Mouse (Mus musculus) ES-CJ7 (cell line): Measurements from ENCODE around the gene Cd47.

Experiments
- DNase-seq: peaks from one replicate; pipeline ENCODE4 v3.0.0; 2011; ENCODE audit warnings: low read depth, low spot score

Cd47 gene

GRCm38 (mm10) chr16:49868278-49868677, 67.9 kb downstream of the Cd47 start:
- DNase-seq = no peak

DNA sequence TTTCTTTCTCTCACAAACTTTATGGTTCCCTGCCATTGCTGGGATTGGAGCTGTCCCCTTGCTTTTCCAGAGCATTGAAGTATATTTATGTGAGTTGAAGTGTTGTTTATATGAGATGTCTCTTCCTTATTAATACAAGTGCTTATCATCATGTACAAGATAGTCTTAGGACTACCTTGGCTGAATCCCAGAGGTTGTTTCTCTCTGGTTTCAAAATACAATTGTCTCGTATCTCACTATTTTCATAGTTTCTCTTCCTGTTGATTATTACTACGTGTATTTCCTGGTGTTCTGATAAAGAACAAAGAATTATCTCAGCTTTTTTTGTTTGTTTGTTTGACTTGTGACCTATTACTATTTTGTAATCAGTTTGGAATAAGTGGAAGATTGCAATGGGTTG, 73.6 kb downstream of the Cd47 start:
- DNase-seq = no peak

DNA sequence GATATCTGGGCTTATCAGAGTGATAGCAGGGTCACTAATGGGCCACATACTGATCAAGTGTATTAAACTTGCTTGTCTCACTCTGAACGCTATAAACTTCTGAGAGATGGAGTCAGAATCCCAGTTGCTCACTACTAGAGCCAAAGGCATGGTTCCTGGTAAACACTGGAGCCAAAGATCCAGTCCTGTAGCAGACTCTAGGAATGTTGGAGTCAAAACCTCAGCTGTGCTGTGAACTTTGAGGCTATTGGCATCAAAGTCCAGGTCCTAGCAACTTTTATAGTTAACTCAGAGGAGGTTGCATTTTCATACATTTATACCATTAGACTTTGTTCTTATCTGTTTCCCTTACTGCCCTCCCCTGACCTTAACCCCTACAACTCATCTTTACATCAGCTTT, 74.2 kb downstream of the Cd47 start:
- DNase-seq = no peak

DNA sequence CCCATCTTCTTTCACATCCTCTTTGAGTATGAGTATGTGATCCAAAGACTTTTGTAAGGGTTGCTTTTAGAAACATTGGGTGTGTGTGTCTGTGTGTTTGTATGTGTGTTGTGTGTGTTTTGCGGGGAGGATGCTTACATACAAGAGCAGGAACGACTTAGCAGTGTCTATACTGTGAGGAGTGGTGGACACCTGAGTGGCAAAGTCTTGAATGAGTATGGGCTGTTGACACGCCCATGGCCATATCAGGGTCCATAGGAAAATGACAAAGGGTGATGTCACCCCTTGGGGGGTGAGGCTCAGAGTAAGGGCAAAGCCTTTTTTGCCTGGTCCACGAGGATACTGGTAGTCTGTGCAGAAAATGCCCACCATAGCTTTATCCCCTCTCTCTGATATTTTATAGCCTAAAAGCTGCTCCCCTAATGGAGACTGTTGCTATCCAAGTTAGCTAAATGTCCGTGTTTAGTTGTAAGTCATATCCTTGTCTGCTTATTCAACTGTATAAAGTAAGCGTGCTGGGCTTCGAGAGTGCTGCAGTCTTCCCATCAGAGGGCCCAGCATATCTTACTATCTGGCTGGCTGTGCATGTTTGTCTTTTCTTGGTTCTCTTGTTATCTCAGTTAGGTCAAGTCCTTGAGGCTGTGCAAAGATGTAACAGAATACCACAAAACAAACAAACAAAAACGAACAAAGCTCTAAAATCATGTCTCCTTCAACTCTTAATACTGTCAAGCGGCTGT, 76.1 kb downstream of the Cd47 start:
- DNase-seq = no peak

GRCm38 (mm10) chr16:49877243-49877642, 76.9 kb downstream of the Cd47 start:
- no peak for DNase-seq

DNA sequence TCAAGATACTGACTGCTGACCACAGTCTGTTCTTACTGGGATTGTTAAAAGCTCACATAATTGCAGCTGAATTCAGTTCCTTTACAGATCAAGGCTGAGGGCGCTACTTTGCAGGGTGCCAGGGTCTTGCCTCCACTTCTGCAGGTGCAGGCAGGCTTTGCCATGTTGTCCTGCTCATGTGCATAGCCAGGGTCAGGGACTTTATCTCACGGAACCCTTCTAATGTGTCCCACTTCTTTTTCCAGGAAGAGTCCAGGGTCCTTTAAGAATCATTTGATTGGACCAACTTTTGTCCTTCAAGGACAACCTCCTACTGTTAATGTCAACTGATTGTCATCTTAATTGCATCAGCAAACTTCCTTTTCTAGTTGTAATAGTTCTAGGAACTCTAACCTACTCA, 77.7 kb downstream of the Cd47 start:
- DNase-seq = no peak

- DNase-seq = no peak
Observed at GRCm38 (mm10) chr16:49886403-49887066, 86.2 kb downstream of the Cd47 start.

DNA sequence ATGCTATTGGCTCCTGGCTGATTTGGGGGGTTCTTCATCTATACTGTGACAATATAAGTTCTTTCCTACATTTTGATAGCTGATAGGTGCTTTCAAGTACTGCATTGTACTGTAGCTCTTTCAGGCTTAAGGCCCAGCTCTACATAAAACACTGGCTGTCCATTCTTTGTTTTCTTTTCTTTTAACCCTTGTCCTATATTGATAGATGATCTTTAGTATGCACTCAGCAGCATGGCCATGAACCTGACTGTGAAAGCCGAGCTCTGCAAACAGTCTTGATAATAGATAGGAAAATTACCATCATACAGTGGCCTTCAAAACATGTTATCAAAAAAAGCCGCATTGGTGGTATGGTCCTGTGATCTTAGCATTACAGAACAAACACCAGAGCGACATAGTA, 87.0 kb downstream of the Cd47 start:
- DNase-seq = no peak

DNA sequence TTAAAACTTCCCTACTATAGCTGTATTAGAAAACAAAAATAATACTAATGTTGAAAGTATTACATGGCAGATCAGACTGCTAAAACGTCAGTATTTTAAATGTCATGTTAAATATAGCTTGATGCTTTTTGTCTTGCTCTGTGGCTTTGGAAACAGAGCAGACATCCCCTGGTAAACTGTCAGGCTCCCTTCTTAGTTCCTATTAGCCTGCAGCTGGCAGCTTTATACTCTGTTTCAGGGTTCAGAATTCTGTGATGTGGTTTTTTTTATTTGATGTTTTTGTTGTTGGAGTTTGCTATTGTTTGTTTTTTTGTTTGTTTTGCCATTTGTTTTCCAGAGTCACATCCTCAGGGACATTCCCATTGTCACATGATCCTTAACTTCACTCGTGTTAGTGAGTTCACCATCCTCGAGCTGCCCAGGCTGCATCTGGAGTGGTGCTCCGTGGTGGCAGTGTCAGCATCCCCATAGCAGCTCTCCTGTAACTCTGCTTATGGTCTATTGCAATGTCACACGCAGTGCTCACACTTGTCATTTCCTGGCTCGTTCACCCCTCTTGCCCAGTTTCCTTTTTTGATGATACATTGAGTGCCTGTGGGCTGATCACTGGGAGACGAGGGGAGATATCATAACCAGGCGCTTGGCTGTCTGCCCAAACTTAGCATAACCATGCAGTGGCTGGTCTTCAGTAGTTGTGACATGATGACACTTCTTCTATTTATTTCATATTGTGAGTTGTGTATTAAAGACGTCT, 87.7 kb downstream of the Cd47 start:
- no peak for DNase-seq

DNA sequence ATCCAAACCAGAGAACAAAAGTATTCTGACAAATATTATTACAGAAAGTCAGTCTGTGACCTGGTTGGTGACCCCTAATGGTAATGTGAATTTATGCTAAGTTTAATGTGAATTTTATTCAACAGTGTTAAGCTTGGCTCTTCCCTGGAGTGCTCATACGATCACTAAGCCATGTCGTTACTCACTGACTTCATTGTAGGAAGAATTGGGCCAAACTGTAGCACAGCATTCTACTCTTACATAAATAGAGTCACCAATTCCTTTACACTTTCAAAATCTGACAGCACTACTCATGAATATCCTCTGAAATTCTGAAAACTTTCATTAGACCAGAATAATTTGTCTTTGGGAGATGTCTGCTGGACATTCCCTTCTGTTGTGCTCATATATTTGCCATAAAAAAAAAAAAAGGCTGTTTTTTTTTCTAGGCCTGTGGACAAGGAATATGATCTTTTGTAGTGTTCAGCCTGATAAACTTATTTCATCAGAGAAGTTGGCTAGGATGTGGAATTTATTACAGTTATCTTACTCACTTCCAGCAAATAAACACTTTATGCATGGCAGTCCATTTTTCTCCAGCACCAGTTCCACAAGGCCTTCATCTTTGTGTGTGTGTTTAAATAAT, 88.8 kb downstream of the Cd47 start:
- no peak for DNase-seq

DNA sequence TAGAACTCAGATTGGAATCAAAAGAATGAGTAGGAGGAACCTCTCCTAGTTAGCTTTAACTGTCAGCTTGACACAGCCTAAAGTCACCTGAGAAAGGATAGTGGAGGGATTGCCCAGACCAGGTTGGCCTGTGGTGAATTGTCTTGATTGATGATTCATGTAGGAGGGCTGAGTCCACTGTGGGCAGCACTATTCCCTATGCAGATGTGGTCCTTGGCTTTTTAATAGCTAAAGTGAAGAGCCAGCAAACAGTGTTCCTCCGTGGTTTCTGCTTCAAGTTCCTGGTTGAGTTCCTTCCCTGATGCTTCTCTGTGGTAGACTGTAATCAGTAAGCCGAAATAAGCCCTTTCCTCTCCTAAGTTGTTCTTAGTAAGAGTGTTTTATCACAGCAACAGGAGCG, 91.9 kb downstream of the Cd47 start:
- DNase-seq = no peak

DNA sequence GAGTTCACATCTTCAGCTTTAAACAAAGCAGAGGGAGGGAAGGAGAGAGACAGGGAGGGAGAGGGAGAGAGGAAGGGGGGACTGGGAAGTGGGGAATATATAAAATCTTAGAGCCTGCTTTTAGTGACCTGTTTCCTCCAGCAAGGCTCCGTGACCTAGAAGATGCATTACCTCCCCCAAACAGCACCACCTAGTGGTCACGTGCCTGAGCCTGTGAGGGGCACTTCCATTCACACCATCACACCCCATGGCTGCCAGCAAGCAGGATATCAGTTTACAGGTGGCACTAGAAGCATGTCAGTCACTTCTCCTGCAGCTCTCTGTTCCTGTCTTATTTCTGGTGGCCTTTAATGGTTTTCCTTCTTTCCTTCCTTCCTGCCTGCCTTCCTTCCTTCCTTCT, 92.6 kb downstream of the Cd47 start:
- peak; percentile 80 for DNase-seq

DNA sequence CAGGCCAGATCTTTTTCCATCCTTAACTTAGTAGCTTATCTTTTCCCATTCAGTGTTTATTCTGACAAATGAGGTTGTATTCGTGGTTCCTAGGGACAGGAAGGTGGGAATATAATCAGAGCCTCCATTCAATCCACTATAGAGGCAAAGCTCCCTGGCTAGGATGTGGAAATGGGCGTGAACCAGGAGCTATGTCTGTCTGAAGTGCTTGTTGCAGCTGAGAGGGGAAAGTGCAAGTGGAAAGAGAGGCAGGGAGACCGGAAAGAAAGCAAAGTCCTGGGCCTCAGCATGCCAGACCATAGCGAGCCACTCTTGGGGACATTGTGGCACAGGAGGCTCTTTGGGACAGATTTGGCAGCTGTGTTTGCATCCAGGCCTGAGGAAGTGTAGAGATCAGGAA, 94.3 kb downstream of the Cd47 start:
- DNase-seq = no peak

GRCm38 (mm10) chr16:49896132-49896531, 95.8 kb downstream of the Cd47 start:
- no peak for DNase-seq

DNA sequence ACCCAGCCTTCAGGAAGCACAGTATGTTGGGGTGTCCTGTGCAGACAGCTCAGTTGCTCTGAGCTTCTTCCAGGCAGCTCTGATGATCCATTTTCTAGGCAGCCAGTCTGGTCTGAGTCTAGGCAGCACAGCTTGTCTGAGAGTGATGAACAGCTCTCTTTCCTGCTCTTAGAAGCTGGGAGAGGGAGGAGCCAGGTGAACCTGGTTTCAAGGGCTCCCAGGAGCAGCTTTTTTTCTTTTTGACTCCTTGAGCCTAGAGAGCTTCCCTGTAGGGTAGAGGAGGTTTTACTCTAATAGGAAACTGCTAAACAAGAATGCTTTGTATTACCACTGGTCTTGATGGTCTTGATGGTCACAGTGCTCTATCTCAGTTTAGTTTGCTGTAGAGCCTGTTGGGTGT, 101.1 kb downstream of the Cd47 start:
- DNase-seq = no peak

- DNase-seq = no peak
Observed at GRCm38 (mm10) chr16:49902083-49902482, 101.8 kb downstream of the Cd47 start.

- no peak for DNase-seq
Observed at GRCm38 (mm10) chr16:49904248-49904930, 104.1 kb downstream of the Cd47 start.

- DNase-seq = no peak
Observed at GRCm38 (mm10) chr16:49905041-49905440, 104.7 kb downstream of the Cd47 start.

- peak; percentile 6 for DNase-seq
Observed at GRCm38 (mm10) chr16:49905601-49906001, 105.3 kb downstream of the Cd47 start.

DNA sequence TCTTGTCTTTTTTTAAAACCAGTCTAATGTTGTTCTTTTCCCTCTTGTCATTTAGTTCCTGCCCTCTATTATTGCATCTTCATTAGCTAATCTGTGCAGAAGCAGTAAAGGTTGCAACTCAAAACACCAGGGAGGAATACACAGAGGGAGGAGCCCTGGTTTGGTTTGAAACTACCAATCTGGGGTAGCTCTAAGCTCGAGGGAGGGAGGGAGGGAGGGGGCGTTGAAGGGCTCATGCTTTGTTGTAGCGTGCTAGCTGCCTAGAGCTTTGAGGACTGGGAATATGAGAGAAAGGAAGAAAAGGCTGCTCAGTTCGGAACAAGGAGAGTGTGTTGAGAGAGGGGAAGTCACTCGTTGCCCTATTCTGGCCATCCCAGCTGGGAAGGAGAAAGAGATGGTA, 105.7 kb downstream of the Cd47 start:
- DNase-seq = no peak

- no peak for DNase-seq
Observed at GRCm38 (mm10) chr16:49906940-49907339, 106.6 kb downstream of the Cd47 start.

- peak; percentile 39 for DNase-seq
Observed at GRCm38 (mm10) chr16:49907356-49907755, 107.0 kb downstream of the Cd47 start.
